Mouse (Mus musculus): ENCODE results near the gene Nup210l.
A peak's percentile ranks its signal among the peaks of the same experiment; 100 is the strongest.

- TF ChIP-seq CTCF (IDR thresholded peaks at IDR 0.05) = peak; percentile 38
- TF ChIP-seq EP300 (IDR thresholded peaks at IDR 0.05) = no peak
These were observed 24.7 kb upstream of the Nup210l start for GRCm38 (mm10) chr3:90079133-90079762.
